Mouse (Mus musculus): ENCODE measurements around the gene Gorasp1. TPM values are rescaled to one million over a fixed set of nuclear protein-coding genes. Genes with fewer than 3 reads are reported as not detected.

The Gorasp1 gene
- total and polyA plus RNA-seq, 3 experiments = 4.8 to 15.4 (median 9.7) TPM

DNA sequence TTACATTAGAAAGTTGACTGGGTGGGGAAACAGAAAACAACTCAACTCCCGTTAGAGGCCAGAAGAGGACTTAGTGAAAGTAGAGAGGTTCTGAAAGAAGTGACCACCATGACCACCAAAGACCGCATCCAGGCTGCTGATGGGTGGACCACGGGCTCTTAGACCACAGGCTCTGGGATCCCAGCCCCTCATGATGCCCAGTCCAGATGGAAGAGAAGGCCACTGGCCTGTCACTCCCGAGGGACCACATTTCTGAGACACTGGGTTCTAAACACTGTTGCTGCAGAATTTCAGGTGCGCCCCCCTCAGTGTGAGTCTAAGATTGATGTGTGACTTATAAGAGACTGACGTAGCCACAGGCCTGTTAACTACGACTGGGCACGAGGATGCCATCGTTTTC is 47.9 kb downstream of the Gorasp1 start:
- no peak for ATAC-seq (ENCODE audit: extremely low read depth, insufficient number of reproducible peaks, low FRiP score, poor library complexity, severe bottlenecking)

DNA sequence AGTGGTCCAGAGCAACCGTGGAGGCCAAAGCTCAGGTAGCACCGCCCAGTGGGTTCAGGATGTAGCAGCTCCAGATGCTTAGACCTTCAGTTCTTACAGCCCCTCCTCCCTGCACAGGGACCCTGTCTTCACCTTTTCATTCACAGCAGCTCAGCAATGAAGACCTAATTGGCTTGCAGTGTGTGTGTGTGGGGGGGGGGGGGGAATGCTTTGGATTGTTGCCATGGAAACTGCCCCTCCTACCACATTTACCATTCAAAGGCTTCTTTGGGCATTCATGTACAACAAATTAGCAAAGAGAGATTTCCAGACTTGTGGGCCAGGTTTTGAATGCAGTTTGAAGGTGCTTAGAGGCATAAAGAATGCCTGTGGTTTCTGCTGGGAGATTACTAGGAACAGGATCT is 48.5 kb downstream of the Gorasp1 start:
- no peak for TF ChIP-seq POLR2AphosphoS5 (IDR thresholded peaks at IDR 0.05; ENCODE audit: insufficient replicate concordance, low read depth, low read length)
- TF ChIP-seq TAL1 (conservative IDR thresholded peaks at IDR 0.05; ENCODE audit: low read depth, low read length) = no peak
- no peak for TF ChIP-seq GATA1 (IDR thresholded peaks at IDR 0.05; ENCODE audit: borderline replicate concordance, low read length)
- no peak for TF ChIP-seq CTCF (IDR thresholded peaks at IDR 0.05; ENCODE audit: low read depth, low read length)
- TF ChIP-seq GATA2 (IDR thresholded peaks at IDR 0.05; ENCODE audit: borderline replicate concordance, low read depth, low read length) = no peak
- Histone ChIP-seq H3K36me3 (replicated peaks) (no peaks in the 10 kb centered on the region), H3K4me1 (ENCODE audit: insufficient read depth, low read depth, low read length) (peaks cover 6% of the 10 kb centered on the region), H3K9me3 (replicated peaks) (no peaks in the 10 kb centered on the region), H3K4me3 (ENCODE audit: low read depth, low read length) (no peak overlapping the region), H3K27me3 (ENCODE audit: insufficient read depth, low read length) (no peaks in the 10 kb centered on the region)
- ATAC-seq (ENCODE audit: extremely low read depth, insufficient number of reproducible peaks, low FRiP score, poor library complexity, severe bottlenecking) = no peak
- no peak for DNase-seq (ENCODE audit: low spot score)

More for the DNA sequence above, 47.9 kb downstream of the Gorasp1 start:
- Histone ChIP-seq H3K36me3 (replicated peaks) (no peaks in the 10 kb centered on the region), H3K9me3 (replicated peaks) (no peaks in the 10 kb centered on the region), H3K27me3 (ENCODE audit: insufficient read depth, low read length) (no peaks in the 10 kb centered on the region), H3K4me3 (ENCODE audit: low read depth, low read length) (no peak overlapping the region), H3K4me1 (ENCODE audit: insufficient read depth, low read depth, low read length) (peaks cover 11% of the 10 kb centered on the region)
- TF ChIP-seq POLR2AphosphoS5 (IDR thresholded peaks at IDR 0.05; ENCODE audit: insufficient replicate concordance, low read depth, low read length) (no peak), GATA2 (IDR thresholded peaks at IDR 0.05; ENCODE audit: borderline replicate concordance, low read depth, low read length) (no peak), TAL1 (conservative IDR thresholded peaks at IDR 0.05; ENCODE audit: low read depth, low read length) (no peak), GATA1 (IDR thresholded peaks at IDR 0.05; ENCODE audit: borderline replicate concordance, low read length) (no peak)
- no peak for DNase-seq (ENCODE audit: low spot score)

DNA sequence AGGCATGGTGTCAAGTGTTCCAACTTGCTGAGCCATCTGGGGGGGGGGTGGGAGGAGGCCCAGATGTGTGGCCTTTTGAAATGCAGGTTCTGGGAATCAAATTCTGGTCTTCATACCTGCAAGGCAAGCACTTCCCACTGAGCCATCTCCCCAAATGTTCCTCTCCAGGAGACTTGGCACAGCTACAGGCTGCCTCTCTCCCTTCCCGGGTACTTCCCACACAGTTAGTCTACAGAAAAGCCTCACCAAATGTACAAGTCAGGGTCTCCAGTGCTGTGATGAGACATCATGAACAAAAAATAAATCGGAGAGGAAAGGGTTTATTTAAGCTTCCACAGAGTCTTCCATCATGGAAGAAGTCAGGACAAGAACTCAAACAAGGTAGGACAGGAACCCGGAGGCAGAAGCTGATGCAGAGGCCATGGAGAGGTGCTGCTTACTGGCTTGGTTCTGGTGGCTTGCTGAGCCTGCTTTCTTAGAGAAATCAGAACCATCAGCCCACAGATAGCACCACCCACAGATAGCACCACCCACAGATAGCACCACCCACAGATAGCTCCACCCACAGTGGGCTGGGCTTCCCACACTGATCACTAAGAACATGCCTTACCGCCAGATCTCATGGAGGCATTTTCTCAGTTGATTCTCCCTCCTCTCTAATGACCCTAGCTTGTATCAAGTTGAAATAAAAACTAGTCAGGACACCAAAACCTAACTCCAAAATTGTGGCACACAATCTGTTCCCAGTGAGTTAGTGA is 50.0 kb downstream of the Gorasp1 start:
- ATAC-seq (ENCODE audit: extremely low read depth, insufficient number of reproducible peaks, low FRiP score, poor library complexity, severe bottlenecking) = no peak
- Histone ChIP-seq H3K9me3 (replicated peaks) (no peaks in the 10 kb centered on the region), H3K4me1 (ENCODE audit: insufficient read depth, low read depth, low read length) (no peaks in the 10 kb centered on the region), H3K4me3 (ENCODE audit: low read depth, low read length) (no peak overlapping the region), H3K27me3 (ENCODE audit: insufficient read depth, low read length) (no peaks in the 10 kb centered on the region), H3K36me3 (replicated peaks) (no peaks in the 10 kb centered on the region)
- TF ChIP-seq GATA1 (IDR thresholded peaks at IDR 0.05; ENCODE audit: borderline replicate concordance, low read length) (no peak), POLR2AphosphoS5 (IDR thresholded peaks at IDR 0.05; ENCODE audit: insufficient replicate concordance, low read depth, low read length) (no peak), CTCF (IDR thresholded peaks at IDR 0.05; ENCODE audit: low read depth, low read length) (no peak), GATA2 (IDR thresholded peaks at IDR 0.05; ENCODE audit: borderline replicate concordance, low read depth, low read length) (no peak), TAL1 (conservative IDR thresholded peaks at IDR 0.05; ENCODE audit: low read depth, low read length) (no peak)
- no peak for DNase-seq (ENCODE audit: low spot score)

Other genes with a start within 250 kb of the Gorasp1 start
- gene Scn10a, start 218.2 kb downstream of the Gorasp1 start, total RNA-seq (2014; fragmentation: Nextera tagmentation) = not detected in 2 replicates
- gene Scn10a, start 218.2 kb downstream of the Gorasp1 start, total RNA-seq (2017) = 0.06 and 0.11 TPM in 2 replicates
- gene Scn10a, start 218.2 kb downstream of the Gorasp1 start, polyA plus RNA-seq (2012) = not detected in 2 replicates
- not detected in 2 replicates for gene Scn11a, start 112.1 kb downstream of the Gorasp1 start, total RNA-seq (2014; fragmentation: Nextera tagmentation)
- under 0.01 and 0.06 TPM in 2 replicates for gene Scn11a, start 112.1 kb downstream of the Gorasp1 start, total RNA-seq (2017)
- not detected in 2 replicates for gene Scn11a, start 112.1 kb downstream of the Gorasp1 start, polyA plus RNA-seq (2012)
- gene Wdr48, start 42.7 kb downstream of the Gorasp1 start, total RNA-seq (2014; fragmentation: Nextera tagmentation) = 99.9 and 111 TPM in 2 replicates
- 52.7 and 55.1 TPM in 2 replicates for gene Wdr48, start 42.7 kb downstream of the Gorasp1 start, total RNA-seq (2017)
- 11.3 and 14.5 TPM in 2 replicates for gene Wdr48, start 42.7 kb downstream of the Gorasp1 start, polyA plus RNA-seq (2012)
- gene Ttc21a, start within 50 bp of the Gorasp1 start, total RNA-seq (2014; fragmentation: Nextera tagmentation) = not detected in 2 replicates
- 0.17 and 0.38 TPM in 2 replicates for gene Ttc21a, start within 50 bp of the Gorasp1 start, total RNA-seq (2017)
- gene Ttc21a, start within 50 bp of the Gorasp1 start, polyA plus RNA-seq (2012) = 0.02 and 0.06 TPM in 2 replicates
- 17.0 and 26.5 TPM in 2 replicates for gene Csrnp1, start 47.1 kb upstream of the Gorasp1 start, total RNA-seq (2014; fragmentation: Nextera tagmentation)
- 17.3 and 19.9 TPM in 2 replicates for gene Csrnp1, start 47.1 kb upstream of the Gorasp1 start, total RNA-seq (2017)
- gene Csrnp1, start 47.1 kb upstream of the Gorasp1 start, polyA plus RNA-seq (2012) = 35.0 and 44.1 TPM in 2 replicates
- gene Xirp1, start 86.0 kb upstream of the Gorasp1 start, total RNA-seq (2014; fragmentation: Nextera tagmentation) = not detected in 2 replicates
- gene Xirp1, start 86.0 kb upstream of the Gorasp1 start, total RNA-seq (2017) = 0.05 and 0.06 TPM in 2 replicates
- gene Xirp1, start 86.0 kb upstream of the Gorasp1 start, polyA plus RNA-seq (2012) = not detected in 2 replicates
- gene Cx3cr1, start 132.3 kb upstream of the Gorasp1 start, total RNA-seq (2014; fragmentation: Nextera tagmentation) = not detected in 2 replicates
- 0.22 TPM in 1 of 2 replicates, not detected in the other for gene Cx3cr1, start 132.3 kb upstream of the Gorasp1 start, total RNA-seq (2017)
- gene Cx3cr1, start 132.3 kb upstream of the Gorasp1 start, polyA plus RNA-seq (2012) = not detected in 2 replicates
- gene Ccr8, start 154.5 kb upstream of the Gorasp1 start, total RNA-seq (2014; fragmentation: Nextera tagmentation) = not detected in 2 replicates
- gene Ccr8, start 154.5 kb upstream of the Gorasp1 start, total RNA-seq (2017) = not detected in 2 replicates
- not detected in 2 replicates for gene Ccr8, start 154.5 kb upstream of the Gorasp1 start, polyA plus RNA-seq (2012)
- 56.2 and 59.8 TPM in 2 replicates for gene Slc25a38, start 172.8 kb upstream of the Gorasp1 start, total RNA-seq (2014; fragmentation: Nextera tagmentation)
- gene Slc25a38, start 172.8 kb upstream of the Gorasp1 start, total RNA-seq (2017) = 39.1 and 44.2 TPM in 2 replicates
- gene Slc25a38, start 172.8 kb upstream of the Gorasp1 start, polyA plus RNA-seq (2012) = 38.8 and 51.2 TPM in 2 replicates
- 4,941 and 5,512 TPM in 2 replicates for gene Rpsa, start 190.1 kb upstream of the Gorasp1 start, total RNA-seq (2014; fragmentation: Nextera tagmentation)
- gene Rpsa, start 190.1 kb upstream of the Gorasp1 start, total RNA-seq (2017) = 6,009 and 6,679 TPM in 2 replicates
- 3,654 and 17,705 TPM in 2 replicates for gene Rpsa, start 190.1 kb upstream of the Gorasp1 start, polyA plus RNA-seq (2012)
- gene Mobp, start 212.1 kb upstream of the Gorasp1 start, total RNA-seq (2014; fragmentation: Nextera tagmentation) = not detected in 2 replicates
- gene Mobp, start 212.1 kb upstream of the Gorasp1 start, total RNA-seq (2017) = 0.38 TPM in 1 of 2 replicates, not detected in the other
- not detected in 2 replicates for gene Mobp, start 212.1 kb upstream of the Gorasp1 start, polyA plus RNA-seq (2012)